Mouse (Mus musculus) heart, postnatal 0 days (tissue): ENCODE measurements around the gene Phf5a. TPM values are rescaled to one million over a fixed set of nuclear protein-coding genes. Genes with fewer than 3 reads are reported as not detected.

Experiments
- ATAC-seq: fragments of 200-750 bp; cut with Nextera tagmentation; 2 replicates; pipeline ENCODE4 v1.8.0; 2017; ENCODE audit warnings: low read depth, moderate number of reproducible peaks, moderate library complexity; ENCODE audit not compliant: insufficient read depth
- DNase-seq: peaks from one replicate; pipeline ENCODE4 v3.0.0-alpha.2; 2016; ENCODE audit warnings: low spot score
- H3K27ac ChIP-seq: fragments of 300-500 bp; sonication (generic); 2 replicates; pipeline ENCODE4 v1.5.1; 2014; ENCODE audit warnings: low read depth, mild to moderate bottlenecking
- H3K27me3 ChIP-seq: fragments of 300-500 bp; sonication (generic); 2 replicates; pipeline ENCODE4 v1.6.1; 2014; ENCODE audit warnings: low read length, mixed read lengths; ENCODE audit not compliant: control insufficient read depth, insufficient read depth
- H3K36me3 ChIP-seq: fragments of 300-500 bp; sonication (generic); replicated peaks from 2 replicates; pipeline ENCODE4 v1.6.1; 2014; ENCODE audit warnings: low read length, mixed read lengths; ENCODE audit not compliant: control insufficient read depth, insufficient read depth
- H3K4me1 ChIP-seq: fragments of 300-500 bp; sonication (generic); 2 replicates; pipeline ENCODE4 v1.6.1; 2014; ENCODE audit warnings: antibody characterized with exemption; ENCODE audit not compliant: control insufficient read depth, insufficient read depth
- H3K4me2 ChIP-seq: fragments of 300-500 bp; sonication (generic); 2 replicates; pipeline ENCODE4 v1.6.1; 2014; ENCODE audit warnings: low read depth, mild to moderate bottlenecking, low read length, moderate library complexity
- H3K4me3 ChIP-seq: fragments of 300-500 bp; sonication (generic); 2 replicates; pipeline ENCODE4 v1.5.1; 2014; ENCODE audit warnings: low read depth, low read length
- H3K9ac ChIP-seq: fragments of 300-500 bp; sonication (generic); replicated peaks from 2 replicates; pipeline ENCODE4 v1.6.1; 2014; ENCODE audit warnings: low read depth, low read length, mixed read lengths
- H3K9me3 ChIP-seq: fragments of 300-500 bp; sonication (generic); replicated peaks from 2 replicates; pipeline ENCODE4 v1.6.1; 2016; ENCODE audit warnings: low read length; ENCODE audit not compliant: control insufficient read depth
- CTCF ChIP-seq: IDR thresholded peaks from 2 replicates; pipeline ENCODE4 v1.5.1; 2016; ENCODE audit warnings: antibody characterized with exemption, control low read depth, low read depth
- EP300 ChIP-seq: IDR thresholded peaks from 2 replicates; pipeline ENCODE4 v1.6.1; 2016; ENCODE audit warnings: antibody characterized with exemption, low read depth
- WGBS: fragments of 180-500 bp; shearing (Covaris S2); extraction: QIAGEN DNeasy Blood & Tissue Kit; methylation state at CpG from one replicate; pipeline ENCODE4 v1.1.7; 2014; 5-methylcytosine and 5-hydroxymethylcytosine counted together
- polyA plus RNA-seq: library from polyadenylated mRNA; unstranded; fragments of >200 nt; fragmentation: Nextera tagmentation; extraction: Ambion mirVana; gene quantifications from 2 replicates; pipeline ENCODE4 v1.2.1, GENCODE M21; 2015
- total RNA-seq: library from RNA; depleted of rRNA; stranded (reverse); fragments of >200 nt; gene quantifications from 2 replicates; pipeline ENCODE4 v1.2.3, GENCODE M21; 2014; ENCODE audit warnings: low replicate concordance

The Phf5a gene
- total and polyA plus RNA-seq, 2 experiments from 2014 or later = 26.9 to 65.3 TPM

GRCm38 (mm10) chr15:81856938-81857723 lies 14.6 kb downstream of the Phf5a start:
- DNase-seq = no peak

DNA sequence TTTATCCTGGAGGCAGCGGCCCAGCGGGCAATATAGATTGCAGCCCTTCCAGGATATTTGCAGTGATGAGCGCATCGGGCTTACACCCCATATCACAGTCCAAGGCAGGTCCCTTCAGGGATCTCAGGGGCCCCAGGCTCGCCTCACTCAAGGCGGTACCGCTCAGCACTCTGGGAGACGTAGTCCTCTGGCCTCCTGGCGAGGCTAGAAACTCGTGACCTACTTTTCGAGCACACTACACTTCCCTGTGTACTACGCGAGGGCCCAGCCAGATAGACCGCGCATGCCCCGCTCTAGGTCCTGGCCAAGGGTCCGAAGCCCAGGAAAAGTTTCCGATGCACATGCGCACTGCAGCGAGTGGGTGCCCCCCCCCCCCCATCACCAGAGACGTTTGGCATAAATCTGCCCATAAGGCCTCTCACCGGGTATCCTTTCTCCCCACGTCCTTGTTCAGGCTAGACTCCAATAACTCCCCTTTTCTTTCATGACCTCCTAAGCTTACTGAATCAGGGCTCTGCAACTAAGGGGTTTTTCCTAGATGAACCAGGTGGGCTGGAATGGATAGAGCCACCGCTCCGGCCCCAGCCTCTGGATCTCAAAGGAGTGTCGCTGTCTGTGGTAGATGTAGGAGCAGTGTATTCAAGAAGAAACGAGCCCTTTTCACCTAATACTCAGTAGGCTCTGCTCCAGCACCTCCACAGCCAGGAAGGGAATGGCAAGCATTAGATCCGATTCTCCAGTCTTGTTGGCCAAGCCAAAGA lies 15.5 kb downstream of the Phf5a start:
- no peaks in the 10 kb centered on the region for H3K27me3 ChIP-seq
- peak; percentile 93 for DNase-seq
- H3K36me3 ChIP-seq = peaks cover 18% of the 10 kb centered on the region
- ATAC-seq = peak; percentile 76
- peak overlapping the region; percentile 88 for H3K9ac ChIP-seq
- under 1% methylated on average over 28 of the region's 28 CpGs for WGBS
- H3K4me1 ChIP-seq = peaks cover 13% of the 10 kb centered on the region; the same call in 1 of the 2 replicates
- TF ChIP-seq CTCF = no peak
- H3K4me2 ChIP-seq = peak overlapping the region; percentile 85
- H3K4me3 ChIP-seq = peak overlapping the region; percentile 86
- H3K9me3 ChIP-seq = no peaks in the 10 kb centered on the region
- H3K27ac ChIP-seq = peak overlapping the region; percentile 96

More at GRCm38 (mm10) chr15:81856938-81857723, 14.6 kb downstream of the Phf5a start:
- peaks cover 9% of the 10 kb centered on the region for H3K36me3 ChIP-seq
- under 1% methylated on average over 14 of the region's 14 CpGs for WGBS
- peak overlapping the region; percentile 88 for H3K9ac ChIP-seq
- H3K4me2 ChIP-seq = peak overlapping the region; percentile 85
- no peak for ATAC-seq
- no peaks in the 10 kb centered on the region for H3K27me3 ChIP-seq
- peaks cover 13% of the 10 kb centered on the region; the same call in 1 of the 2 replicates for H3K4me1 ChIP-seq
- H3K4me3 ChIP-seq = peak overlapping the region; percentile 86
- TF ChIP-seq EP300 (no peak), CTCF (no peak)
- no peaks in the 10 kb centered on the region for H3K9me3 ChIP-seq
- H3K27ac ChIP-seq = peak overlapping the region; percentile 96

GRCm38 (mm10) chr15:81853081-81853480 lies 18.6 kb downstream of the Phf5a start:
- Histone ChIP-seq H3K36me3 (peaks cover 43% of the 10 kb centered on the region), H3K9ac (0 out of 2 replicates have a peak overlapping the region, but pooled peaks have one; percentile 9), H3K4me3 (no peak overlapping the region), H3K4me1 (peaks cover 15% of the 10 kb centered on the region; the same call in 1 of the 2 replicates), H3K4me2 (no peak overlapping the region), H3K9me3 (no peaks in the 10 kb centered on the region), H3K27me3 (no peaks in the 10 kb centered on the region), H3K27ac (no peak overlapping the region)
- no peak for TF ChIP-seq EP300
- TF ChIP-seq CTCF = no peak
- no peak for ATAC-seq
- 76% methylated on average over 7 of the region's 7 CpGs for WGBS
- DNase-seq = no peak

- 0 out of 2 replicates have a peak overlapping the region, but pooled peaks have one; percentile 9 for H3K9ac ChIP-seq
- ATAC-seq (no peak), DNase-seq (no peak)
- H3K27me3 ChIP-seq = no peaks in the 10 kb centered on the region
- no peak for TF ChIP-seq CTCF
- no peak for TF ChIP-seq EP300
- H3K36me3 ChIP-seq = peaks cover 48% of the 10 kb centered on the region
- H3K27ac ChIP-seq = no peak overlapping the region
- WGBS = 74% methylated on average over 9 of the region's 9 CpGs
- peaks cover 15% of the 10 kb centered on the region; the same call in 1 of the 2 replicates for H3K4me1 ChIP-seq
- H3K4me2 ChIP-seq = no peak overlapping the region
- no peaks in the 10 kb centered on the region for H3K9me3 ChIP-seq
- H3K4me3 ChIP-seq = no peak overlapping the region
Measured at GRCm38 (mm10) chr15:81852411-81853000, 19.2 kb downstream of the Phf5a start.

- H3K4me3 ChIP-seq = no peak overlapping the region
- no peak overlapping the region for H3K27ac ChIP-seq
- no peak for TF ChIP-seq EP300
- TF ChIP-seq CTCF = no peak
- no peaks in the 10 kb centered on the region for H3K9me3 ChIP-seq
- peaks cover 15% of the 10 kb centered on the region; the same call in 1 of the 2 replicates for H3K4me1 ChIP-seq
- no peaks in the 10 kb centered on the region for H3K27me3 ChIP-seq
- no peak overlapping the region for H3K4me2 ChIP-seq
- no peak overlapping the region for H3K9ac ChIP-seq
- WGBS = 92% methylated on average over 15 of the region's 15 CpGs
- no peak for DNase-seq
- ATAC-seq = no peak
- H3K36me3 ChIP-seq = peaks cover 55% of the 10 kb centered on the region
Measured at GRCm38 (mm10) chr15:81851375-81851774, 20.3 kb downstream of the Phf5a start.
